Mouse (Mus musculus) ovary, postnatal 36 days (tissue): Measurements from ENCODE around the gene Akap2.

Experiments used
- DNase-seq: peaks from one replicate; pipeline ENCODE4 v3.0.0; 2022; ENCODE audit warnings: low spot score, mixed read lengths

Akap2 gene

GRCm38 (mm10) chr4:57798286-57799018, 81.0 kb downstream of the Akap2 start:
- DNase-seq: no peak

DNA sequence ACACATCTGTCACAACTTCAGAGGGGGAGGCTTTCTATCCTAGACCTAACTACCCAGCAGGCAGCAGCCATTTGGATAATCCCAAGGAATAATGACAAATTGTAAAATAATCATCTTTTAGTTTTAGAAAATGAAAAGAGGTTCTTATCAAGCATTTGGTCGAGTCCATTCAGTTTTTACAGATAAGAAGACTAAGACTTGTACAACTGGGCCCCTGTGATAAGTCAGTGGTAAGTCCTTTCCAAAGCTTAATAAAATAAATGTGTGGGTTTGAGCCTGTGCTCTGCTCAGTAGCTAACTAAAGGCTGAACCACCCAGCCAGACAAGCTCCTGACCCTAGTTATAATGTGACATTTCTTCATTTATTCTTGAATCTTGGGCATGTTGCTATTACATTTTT, 81.8 kb downstream of the Akap2 start:
- DNase-seq: no peak

DNA sequence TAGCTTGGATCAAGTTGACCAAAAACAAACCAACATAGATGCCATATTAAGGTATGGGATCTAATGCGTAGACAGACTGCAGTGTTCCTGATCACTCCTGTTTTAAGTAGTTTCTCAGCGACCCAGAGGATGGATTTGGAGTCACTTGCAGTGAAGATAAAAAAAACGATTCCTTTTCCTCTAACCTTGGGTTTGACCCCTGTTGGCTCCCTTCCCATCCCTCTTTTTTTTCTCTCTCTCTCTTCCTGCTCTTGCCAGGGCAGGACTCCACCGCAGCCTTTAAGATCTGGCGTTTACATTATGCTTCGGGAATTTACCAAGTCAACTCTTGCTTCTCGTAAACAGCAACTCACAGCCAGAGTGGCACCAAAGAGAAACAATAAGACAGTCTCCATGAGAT, 83.8 kb downstream of the Akap2 start:
- no peak for DNase-seq

DNA sequence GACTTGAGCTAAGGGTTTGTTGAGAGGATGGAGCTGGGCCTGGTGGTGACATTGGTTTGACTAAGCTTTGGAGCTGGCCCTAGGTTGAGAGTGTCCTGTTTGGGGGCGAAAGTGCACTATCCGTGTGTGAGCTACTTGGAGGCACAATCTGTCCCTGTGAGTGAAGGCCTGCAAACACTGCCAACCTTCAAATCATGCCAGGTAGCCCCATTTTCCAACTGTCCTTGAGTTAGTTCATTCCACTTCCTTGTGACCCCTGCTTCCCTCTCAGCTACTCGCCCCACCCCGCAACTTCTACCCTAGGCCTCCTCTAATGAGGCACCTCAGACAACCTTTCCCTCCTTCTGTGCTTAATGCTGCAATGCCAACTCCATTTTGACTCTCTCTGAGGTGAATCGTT, 84.5 kb downstream of the Akap2 start:
- no peak for DNase-seq

GRCm38 (mm10) chr4:57802411-57802810, 85.0 kb downstream of the Akap2 start:
- no peak for DNase-seq

DNA sequence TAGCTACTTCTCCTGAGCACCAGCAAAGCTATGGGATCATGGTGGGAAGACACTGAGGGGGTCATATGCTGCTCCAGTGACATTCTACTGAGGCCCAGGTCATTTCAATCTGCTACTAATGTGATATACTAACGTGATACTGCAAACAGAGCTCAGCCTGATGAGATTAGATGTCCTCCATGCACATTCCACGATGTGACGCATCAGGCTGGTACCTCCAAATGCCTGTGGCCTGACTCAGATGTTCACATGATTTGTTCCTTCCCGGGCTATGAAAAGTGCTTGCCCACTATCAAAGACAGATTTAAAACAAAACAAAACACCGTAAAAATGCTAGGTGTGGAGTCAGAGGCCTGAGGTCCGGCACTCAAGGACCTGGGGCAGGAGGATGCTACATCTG, 87.4 kb downstream of the Akap2 start:
- DNase-seq: no peak

GRCm38 (mm10) chr4:57809449-57809848, 92.0 kb downstream of the Akap2 start:
- no peak for DNase-seq

DNA sequence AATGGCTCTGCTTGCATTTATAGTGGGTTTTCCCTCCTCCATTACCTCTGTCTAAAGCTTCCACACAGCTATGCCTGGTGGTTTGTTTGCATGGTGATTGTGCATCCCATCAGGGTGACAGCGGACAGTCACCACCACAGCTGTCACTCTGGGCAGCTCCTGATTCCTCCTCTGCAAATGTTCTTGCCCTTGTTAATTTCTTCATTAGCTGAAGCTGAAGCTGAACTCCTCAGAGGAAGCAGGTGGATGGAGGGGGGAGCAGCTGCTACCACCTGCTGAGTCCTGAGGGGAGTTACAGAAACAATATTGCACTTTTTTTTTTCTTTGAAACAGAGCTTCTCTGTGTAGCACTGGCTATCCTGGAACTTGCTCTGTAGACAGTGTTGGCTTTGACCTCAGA, 94.6 kb downstream of the Akap2 start:
- no peak for DNase-seq

GRCm38 (mm10) chr4:57812916-57813575, 95.6 kb downstream of the Akap2 start:
- no peak for DNase-seq

- no peak for DNase-seq
Observed at GRCm38 (mm10) chr4:57813576-57813945, 96.1 kb downstream of the Akap2 start.

DNA sequence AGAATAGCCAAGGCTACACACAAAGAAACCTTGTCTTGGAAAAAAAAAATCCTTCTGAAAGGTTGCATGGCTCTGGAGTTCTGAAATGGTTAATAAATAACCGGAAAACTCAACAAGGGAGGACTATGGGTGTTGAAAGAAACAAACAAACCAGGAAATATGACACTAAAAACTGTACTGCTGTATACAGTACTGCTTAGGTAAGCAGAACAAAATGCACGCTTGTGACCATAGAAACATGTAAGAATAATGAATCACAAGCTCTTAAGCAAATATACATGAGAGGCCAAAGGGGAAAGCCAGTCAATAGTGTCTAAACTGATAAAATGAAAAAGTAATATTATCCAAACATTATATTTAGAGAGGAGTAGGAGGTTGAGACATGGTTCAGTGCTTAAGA, 97.9 kb downstream of the Akap2 start:
- no peak for DNase-seq

GRCm38 (mm10) chr4:57816146-57816545, 98.7 kb downstream of the Akap2 start:
- no peak for DNase-seq

DNA sequence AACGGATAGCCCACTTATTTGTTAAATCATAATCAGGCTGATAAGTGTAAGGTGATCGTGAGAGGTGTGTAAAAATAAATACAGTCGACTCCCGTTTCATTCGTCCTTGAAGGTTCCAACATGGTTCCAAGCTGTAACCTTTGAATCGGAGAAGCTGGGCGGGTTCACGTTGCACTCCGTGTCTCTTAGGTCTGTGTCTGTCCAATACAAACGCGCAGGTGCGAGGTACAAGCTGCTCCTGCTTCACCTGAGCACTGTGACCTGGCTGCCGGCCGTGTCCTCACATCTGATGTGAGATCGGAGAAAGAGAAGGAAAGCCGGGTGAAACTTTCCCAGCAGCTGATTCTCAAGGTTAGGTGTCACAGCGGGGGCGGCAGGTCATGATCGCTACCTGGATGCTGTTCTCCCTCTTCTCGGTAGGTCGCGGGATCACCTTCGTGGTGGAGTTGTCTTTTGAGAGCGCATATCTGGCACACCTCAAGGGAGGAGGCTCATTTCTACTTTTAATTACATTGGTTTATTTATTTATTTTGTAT, 103.5 kb downstream of the Akap2 start:
- DNase-seq: no peak

DNA sequence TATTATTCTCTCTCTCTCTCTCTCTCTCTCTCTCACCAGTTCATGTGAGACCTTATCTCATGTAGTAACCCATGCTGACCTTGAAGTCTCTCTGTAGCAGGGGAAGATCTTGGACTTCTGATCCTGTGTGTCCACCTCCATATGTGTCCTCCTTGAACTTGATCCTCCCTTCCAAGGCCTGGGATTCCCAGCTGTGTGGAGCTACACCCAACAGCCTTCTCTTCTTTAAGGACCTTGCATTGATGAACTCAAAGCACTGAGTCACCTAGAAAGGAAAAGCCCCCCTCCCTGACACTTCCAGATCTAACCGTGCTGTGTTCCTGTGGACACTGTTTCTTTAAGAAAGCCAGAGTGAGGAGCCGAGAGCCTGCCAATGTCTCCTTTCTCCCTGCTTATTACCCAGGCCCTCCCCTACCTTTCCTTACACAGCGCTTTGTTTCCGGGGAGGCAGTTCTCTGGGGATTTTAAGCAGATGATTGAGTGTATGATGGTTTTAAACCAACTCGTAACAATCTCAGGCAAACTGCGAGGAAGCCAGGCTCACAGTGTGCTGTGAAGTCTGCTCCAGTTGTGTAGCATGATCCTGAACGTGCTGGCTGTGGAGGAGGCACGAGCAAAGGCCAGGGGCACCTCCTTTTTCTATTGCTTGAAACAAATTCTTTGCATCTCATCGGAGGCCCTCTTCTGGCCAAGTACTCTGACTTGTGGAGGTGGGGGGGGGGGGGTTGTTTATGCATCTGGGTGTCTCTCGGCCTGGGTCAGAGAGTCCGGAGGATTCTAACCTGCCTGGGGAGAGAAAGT, 104.3 kb downstream of the Akap2 start:
- peak; percentile 23 for DNase-seq

GRCm38 (mm10) chr4:57822641-57823040, 105.2 kb downstream of the Akap2 start:
- no peak for DNase-seq

- peak; percentile 19 for DNase-seq
Observed at GRCm38 (mm10) chr4:57824626-57825240, 107.3 kb downstream of the Akap2 start.

DNA sequence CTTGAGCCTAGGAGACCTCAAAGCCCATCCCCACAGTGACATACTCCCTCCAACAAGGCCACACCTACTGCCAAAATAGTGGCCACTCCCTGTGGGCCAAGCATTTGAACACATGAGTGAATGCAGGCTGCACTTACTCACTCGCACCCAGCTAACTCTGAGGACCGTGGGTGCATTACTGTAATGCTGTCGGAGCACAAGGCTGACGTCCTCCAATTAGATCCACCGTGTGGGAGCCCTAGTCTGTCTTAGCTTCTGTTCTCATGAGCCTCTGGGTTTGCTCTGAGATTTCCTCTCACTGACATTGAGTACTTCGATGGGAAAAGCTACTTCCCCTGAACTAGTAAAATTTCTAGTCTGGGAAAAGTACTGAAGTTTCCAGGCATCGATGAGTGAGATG, 108.8 kb downstream of the Akap2 start:
- DNase-seq: no peak

DNA sequence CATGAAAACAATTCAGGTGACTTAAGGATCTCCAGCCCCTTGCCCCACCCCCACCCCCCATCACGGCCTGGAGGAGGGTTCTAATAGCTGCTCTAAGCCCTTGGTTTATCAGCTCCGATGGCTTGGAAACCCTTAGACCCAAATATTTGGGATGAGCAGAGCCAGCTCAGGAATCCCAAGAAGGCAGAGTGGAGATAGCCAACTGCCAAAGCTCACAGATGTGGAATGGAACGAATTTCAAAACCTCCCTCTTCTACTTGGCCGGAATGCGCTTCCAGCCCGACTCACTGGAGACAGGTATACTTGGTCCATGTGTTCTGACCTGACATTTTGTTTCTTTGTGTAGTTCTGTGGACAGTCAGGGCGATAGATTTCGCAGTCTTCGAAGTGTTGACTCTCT, 111.7 kb downstream of the Akap2 start:
- DNase-seq: no peak

DNA sequence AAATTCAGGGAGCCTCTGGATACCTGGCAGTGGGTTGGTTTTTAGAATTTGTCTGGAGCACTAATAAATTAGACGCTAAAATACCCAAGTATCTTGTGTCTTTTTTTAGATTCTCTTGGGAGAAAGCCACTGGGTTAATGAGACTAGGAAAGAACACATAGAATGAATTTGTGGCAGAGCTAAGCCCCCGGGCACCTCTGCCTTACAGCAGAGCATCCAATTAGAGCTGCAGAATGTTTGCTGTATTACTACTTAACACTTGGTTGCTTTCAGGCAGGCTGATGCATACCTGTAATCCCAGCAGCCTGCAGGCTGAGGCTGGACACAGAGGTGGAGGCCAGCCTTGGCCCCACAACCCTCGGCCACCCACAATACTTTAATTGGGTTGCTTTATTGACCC, 112.3 kb downstream of the Akap2 start:
- DNase-seq: no peak

DNA sequence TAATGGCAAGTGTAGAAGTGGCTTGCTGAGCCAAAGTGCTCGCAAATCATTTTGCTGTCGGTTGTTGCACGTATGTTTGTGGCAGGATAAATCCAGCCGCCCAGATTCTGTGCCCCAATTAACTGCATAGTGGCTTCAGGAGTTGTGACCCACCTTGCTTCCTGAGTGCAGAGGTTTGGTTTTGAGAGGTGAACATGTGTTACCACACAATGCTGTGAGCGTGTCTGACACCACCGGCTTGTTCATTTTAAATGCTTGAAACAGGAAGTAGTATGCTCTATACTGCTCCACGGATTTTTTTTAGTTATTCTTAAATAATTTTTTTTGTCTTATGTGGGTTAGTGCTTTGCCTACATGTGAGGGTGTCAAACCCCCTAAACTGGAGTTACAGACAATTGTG, 114.9 kb downstream of the Akap2 start:
- DNase-seq: no peak

GRCm38 (mm10) chr4:57833060-57833459, 115.6 kb downstream of the Akap2 start:
- DNase-seq: no peak

- no peak for DNase-seq
Observed at GRCm38 (mm10) chr4:57834141-57834540, 116.7 kb downstream of the Akap2 start.
